Mouse (Mus musculus) erythroblast, embryonic 14.5 days (primary cell): ENCODE measurements around the gene Ccdc155. TPM values are rescaled to one million over a fixed set of nuclear protein-coding genes. Genes with fewer than 3 reads are reported as not detected.

Experiments
- H3K27me3 ChIP-seq: 2 replicates; pipeline ENCODE4 v1.6.1; 2012; ENCODE audit warnings: inconsistent platforms; ENCODE audit not compliant: control insufficient read depth
- H3K36me3 ChIP-seq: 2 replicates; pipeline ENCODE4 v1.6.1; 2012; ENCODE audit warnings: mild to moderate bottlenecking, inconsistent platforms; ENCODE audit not compliant: control insufficient read depth
- H3K4me1 ChIP-seq: 2 replicates; pipeline ENCODE4 v1.6.1; 2012; ENCODE audit warnings: inconsistent platforms; ENCODE audit not compliant: control insufficient read depth
- H3K4me3 ChIP-seq: replicated peaks from 2 replicates; pipeline ENCODE3; 2012; ENCODE audit warnings: moderate library complexity, mild to moderate bottlenecking, inconsistent platforms
- H3K9me3 ChIP-seq: 2 replicates; pipeline ENCODE4 v1.6.1; 2012; ENCODE audit warnings: low read length, inconsistent platforms, mixed read lengths; ENCODE audit not compliant: control insufficient read depth
- GATA1 ChIP-seq: IDR thresholded peaks from 2 replicates; pipeline ENCODE4 v1.6.1; 2012; ENCODE audit warnings: low read length, inconsistent platforms, mixed read lengths
- TAL1 ChIP-seq: IDR thresholded peaks from 3 replicates; pipeline ENCODE4 v1.6.1; 2012; ENCODE audit warnings: low read length, inconsistent platforms, mixed read lengths
- polyA plus RNA-seq: library from polyadenylated mRNA; stranded (reverse); fragments of >175 nt; gene quantifications from 2 replicates; pipeline ENCODE4 v1.2.3, GENCODE M21; 2012

Gene Ccdc155
- polyA plus RNA-seq, 1 experiment = 0.05 TPM

DNA sequence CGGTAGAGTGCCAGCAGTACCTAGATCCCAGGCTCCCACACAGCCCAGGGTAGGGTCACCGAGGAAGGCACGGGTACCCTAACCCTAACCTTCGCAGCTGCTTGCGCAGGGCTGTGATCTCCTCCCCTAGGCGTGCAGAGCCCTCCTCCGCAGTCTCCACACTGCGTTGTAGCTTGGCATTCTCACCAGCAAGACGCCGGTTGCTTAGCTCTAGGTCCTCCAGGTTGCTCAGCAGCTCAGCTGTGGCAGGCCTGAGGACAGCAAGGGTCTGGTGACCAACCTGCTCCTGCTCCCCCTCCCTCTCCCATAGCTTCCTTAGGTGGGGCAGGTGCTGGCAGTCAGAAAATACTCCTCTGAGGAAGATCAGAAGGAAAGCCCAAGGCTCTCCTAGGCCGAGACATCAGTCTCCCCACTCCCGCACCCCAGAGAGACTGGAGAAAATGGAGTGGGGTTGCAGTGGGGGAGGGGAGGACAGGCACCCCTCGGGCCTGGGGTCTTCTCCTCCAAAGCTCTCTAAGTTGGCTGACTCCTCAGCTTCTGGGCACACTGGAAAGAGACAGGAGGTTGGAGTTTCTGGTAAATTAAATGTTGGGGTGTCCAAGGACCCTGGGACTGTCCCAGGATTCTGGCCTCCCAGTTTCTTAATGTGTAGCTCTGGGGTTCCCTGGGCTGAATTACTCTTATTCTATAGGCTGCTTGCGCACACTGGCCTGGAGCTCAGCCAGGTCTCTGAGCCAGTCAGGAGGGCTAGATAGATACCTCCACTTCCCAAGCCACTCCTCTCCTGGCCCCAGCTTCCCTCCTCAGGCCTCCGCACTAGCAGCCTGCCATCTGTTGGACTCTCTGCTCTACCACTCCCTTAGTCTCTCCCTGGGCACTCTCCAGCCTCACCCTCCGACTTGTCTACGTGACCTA lies 10.6 kb downstream of the Ccdc155 start:
- no peaks in the 10 kb centered on the region for H3K9me3 ChIP-seq
- TF ChIP-seq GATA1 (no peak), TAL1 (no peak)

DNA sequence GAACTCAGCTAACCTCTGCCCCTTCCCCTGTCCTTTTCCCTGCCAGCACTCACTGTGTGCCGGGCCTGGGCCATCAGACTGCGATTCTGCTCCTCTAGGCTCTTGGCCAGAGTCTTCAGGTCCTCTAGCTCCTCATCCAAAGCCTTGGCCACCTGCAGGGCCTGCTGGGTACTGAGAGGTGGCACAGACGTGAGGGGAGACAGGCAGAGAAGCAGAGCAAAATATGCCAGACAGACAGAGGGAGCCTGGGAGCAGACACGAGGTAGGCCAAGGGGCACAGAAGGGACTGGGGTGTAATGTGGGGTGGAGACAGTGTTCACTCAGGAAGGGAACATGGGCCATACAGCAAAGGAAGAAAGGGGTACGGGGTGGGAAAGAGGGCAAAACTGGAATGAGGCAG lies 11.3 kb downstream of the Ccdc155 start:
- Histone ChIP-seq H3K4me3 (no peak overlapping the region), H3K36me3 (no peaks in the 10 kb centered on the region)

More for the DNA sequence above, 10.6 kb downstream of the Ccdc155 start:
- Histone ChIP-seq H3K36me3 (no peaks in the 10 kb centered on the region), H3K4me3 (no peak overlapping the region), H3K27me3 (peaks cover 38% of the 10 kb centered on the region), H3K4me1 (no peaks in the 10 kb centered on the region)

DNA sequence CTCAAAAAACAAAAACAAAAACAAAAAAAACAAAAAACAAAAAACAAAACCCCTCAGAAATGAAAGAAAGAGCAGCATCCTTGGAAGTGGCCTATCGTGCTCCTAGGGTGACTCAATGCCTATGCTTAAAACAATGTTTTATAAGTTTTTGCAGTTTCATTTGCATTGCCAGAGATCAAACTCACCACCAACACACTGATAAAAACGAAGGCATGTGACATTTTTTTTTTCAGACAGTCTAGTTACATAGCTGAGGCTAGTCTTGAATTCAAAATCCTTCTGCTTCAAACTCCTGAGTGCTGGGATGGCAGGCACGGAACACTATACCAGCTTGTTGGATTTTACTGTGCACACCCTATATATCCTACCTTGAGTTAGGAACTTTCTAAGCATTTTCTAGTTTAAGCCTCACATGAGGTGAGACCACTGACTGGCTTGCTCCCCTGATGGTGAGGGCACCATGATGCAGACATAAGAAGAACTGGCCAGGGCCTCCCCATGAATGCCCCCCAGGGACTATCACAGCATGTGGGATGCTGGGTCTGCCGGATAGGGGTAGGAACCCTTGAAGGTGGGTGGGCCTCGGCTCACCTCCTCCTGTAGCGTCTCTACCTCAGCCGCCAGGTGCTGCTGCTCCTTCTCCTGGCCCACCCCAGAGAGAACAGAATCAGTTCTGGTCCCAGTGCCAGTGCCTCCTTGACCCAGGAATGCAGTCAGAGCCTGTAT lies 11.9 kb downstream of the Ccdc155 start:
- H3K9me3 ChIP-seq = no peaks in the 10 kb centered on the region
- H3K27me3 ChIP-seq = peaks cover 51% of the 10 kb centered on the region
- H3K4me3 ChIP-seq = no peak overlapping the region
- H3K36me3 ChIP-seq = no peaks in the 10 kb centered on the region
- no peak for TF ChIP-seq GATA1
- TF ChIP-seq TAL1 = no peak
- H3K4me1 ChIP-seq = no peaks in the 10 kb centered on the region

More for the DNA sequence above, 11.3 kb downstream of the Ccdc155 start:
- Histone ChIP-seq H3K27me3 (peaks cover 45% of the 10 kb centered on the region), H3K4me1 (no peaks in the 10 kb centered on the region), H3K9me3 (no peaks in the 10 kb centered on the region)
- TF ChIP-seq TAL1 = no peak
- no peak for TF ChIP-seq GATA1

DNA sequence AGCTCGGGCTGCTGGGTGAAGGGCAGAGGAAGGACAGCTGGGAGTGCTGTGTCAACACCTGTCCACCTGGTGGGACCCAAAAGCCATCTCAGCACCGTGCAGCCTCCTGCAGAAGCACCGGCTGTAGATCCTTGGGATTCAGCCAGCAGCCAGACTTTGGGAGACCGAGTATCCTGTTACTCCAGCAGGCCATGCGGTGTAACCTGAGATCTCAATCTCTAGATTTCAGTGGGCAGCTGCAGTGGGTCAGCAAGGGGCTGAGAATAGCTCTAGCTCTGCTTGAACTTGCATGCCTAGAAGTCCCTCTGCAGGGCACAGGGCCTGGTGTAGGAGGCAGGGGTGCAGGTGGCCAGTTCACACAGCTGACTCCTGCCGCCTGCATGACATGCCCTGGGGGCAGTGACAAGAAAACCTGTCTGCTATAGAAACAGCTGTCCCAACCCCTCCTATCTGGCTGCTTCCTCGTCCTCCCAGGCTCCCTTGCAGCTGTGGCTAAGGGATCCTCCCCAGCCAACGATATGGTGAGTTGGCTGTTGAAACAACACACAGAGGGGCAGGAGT lies 12.8 kb downstream of the Ccdc155 start:
- Histone ChIP-seq H3K4me3 (no peak overlapping the region), H3K36me3 (no peaks in the 10 kb centered on the region), H3K27me3 (peaks cover 54% of the 10 kb centered on the region), H3K9me3 (no peaks in the 10 kb centered on the region), H3K4me1 (no peaks in the 10 kb centered on the region)
- TF ChIP-seq TAL1 = no peak
- no peak for TF ChIP-seq GATA1

DNA sequence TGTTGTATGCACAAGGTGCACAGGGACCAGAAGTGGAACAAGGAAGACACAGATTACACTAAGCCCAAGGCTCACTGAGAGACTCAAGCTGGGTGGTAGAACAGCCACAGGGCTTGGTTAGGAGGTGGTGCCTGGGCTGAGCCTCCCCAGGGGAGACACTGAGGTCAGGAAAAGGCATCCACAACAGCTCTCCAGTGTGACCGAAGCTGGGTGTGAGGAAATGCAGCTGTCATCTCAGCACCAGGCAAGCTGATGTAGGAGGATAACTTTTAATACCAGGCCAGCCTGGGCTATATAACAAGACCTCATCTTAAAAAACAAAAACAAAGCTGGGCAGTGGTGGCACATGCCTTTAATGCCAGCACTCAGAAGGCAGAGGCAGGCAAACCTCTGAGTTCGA lies 13.5 kb downstream of the Ccdc155 start:
- TF ChIP-seq GATA1 = no peak
- no peak for TF ChIP-seq TAL1
- Histone ChIP-seq H3K4me1 (no peaks in the 10 kb centered on the region), H3K36me3 (no peaks in the 10 kb centered on the region), H3K27me3 (peaks cover 61% of the 10 kb centered on the region), H3K9me3 (no peaks in the 10 kb centered on the region), H3K4me3 (no peak overlapping the region)

DNA sequence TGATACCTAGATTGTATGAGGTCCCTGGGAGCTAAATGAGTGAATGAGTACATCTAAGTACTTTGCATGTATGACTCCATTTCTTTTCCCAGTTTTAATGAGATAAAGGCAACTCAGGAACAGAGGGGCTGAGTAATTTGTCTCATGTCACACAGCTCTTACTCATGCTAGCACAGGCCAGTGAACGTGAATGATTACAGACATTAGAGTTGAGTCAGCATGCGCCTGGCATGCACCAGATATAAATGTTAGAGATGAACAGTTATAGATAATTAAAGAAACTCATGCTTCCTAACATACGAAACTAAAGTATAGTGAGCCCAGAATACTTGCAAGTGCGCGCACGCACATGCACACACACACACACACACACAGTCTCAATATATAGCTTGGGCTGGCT lies 14.5 kb downstream of the Ccdc155 start:
- no peaks in the 10 kb centered on the region for H3K9me3 ChIP-seq
- TF ChIP-seq GATA1 (no peak), TAL1 (no peak)
- H3K4me3 ChIP-seq = no peak overlapping the region
- H3K27me3 ChIP-seq = peaks cover 71% of the 10 kb centered on the region
- H3K36me3 ChIP-seq = no peaks in the 10 kb centered on the region
- no peaks in the 10 kb centered on the region for H3K4me1 ChIP-seq

DNA sequence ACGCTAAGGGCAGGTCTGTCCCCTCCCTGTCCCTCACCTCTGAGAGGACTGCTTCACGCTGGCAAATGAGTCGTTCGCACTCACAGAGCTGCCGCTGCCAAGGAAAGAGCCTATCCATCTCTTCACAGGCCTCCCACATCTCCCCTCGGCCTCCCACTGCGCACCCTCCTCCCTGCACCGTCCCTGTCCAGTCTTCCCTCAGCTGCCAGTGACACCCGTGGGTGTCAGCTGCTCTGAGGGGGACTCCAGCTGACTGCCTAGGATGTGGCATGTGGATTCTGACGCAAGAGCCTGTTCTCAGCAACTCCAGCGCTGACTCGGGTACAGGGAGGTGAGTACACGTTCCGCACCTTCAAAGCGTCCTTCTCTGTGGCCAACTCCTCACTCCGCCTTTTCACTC lies 15.1 kb downstream of the Ccdc155 start:
- no peak overlapping the region for H3K4me3 ChIP-seq
- H3K9me3 ChIP-seq = no peaks in the 10 kb centered on the region
- H3K27me3 ChIP-seq = peaks cover 77% of the 10 kb centered on the region
- no peaks in the 10 kb centered on the region for H3K4me1 ChIP-seq
- no peaks in the 10 kb centered on the region for H3K36me3 ChIP-seq
- TF ChIP-seq TAL1 (no peak), GATA1 (no peak)

DNA sequence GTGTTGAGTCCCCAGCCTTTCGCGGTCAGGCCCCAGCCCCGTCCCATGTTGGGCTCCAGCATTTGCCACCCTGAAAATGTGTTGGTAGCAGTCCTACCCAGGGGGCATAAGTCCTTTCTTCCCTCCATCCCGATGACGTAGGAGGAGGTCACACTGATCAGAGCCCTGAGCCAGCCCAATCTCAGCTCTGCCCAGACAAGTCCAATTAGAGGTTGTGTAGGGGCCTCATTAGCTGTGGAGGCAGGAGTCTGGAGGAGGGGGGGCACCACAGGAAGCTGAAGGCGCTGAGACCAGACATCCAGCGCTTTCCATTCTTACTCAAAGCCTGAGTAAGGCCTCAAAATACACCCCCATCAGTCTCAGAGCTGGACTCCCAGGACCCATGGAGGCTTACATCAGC lies 18.8 kb downstream of the Ccdc155 start:
- TF ChIP-seq GATA1 = no peak
- TF ChIP-seq TAL1 = no peak
- Histone ChIP-seq H3K36me3 (no peaks in the 10 kb centered on the region), H3K4me1 (peaks cover 18% of the 10 kb centered on the region), H3K27me3 (peaks cover 95% of the 10 kb centered on the region), H3K9me3 (no peaks in the 10 kb centered on the region), H3K4me3 (no peak overlapping the region)

DNA sequence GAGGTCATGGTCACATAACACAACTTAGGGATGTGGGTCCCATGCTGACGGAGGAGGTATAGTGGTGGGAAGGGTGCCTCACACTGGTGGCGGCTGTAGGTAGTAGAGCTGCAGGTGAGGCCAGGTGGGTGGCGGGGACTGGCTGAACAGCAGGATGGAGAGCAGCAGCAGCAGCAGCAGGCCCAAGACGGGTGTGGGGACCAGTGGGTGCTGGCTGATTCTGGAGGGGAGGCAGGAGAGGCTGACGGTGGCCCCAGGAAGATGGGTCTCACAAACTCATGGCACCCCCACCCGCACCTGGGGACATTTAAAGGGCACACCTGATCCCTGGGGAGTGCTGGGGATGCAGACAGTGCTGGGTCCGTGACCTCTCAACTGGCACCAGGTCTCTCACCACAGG lies 21.0 kb downstream of the Ccdc155 start:
- TF ChIP-seq GATA1 (no peak), TAL1 (no peak)
- no peaks in the 10 kb centered on the region for H3K36me3 ChIP-seq
- H3K4me1 ChIP-seq = peaks cover 18% of the 10 kb centered on the region
- H3K4me3 ChIP-seq = no peak overlapping the region
- no peaks in the 10 kb centered on the region for H3K9me3 ChIP-seq
- H3K27me3 ChIP-seq = peaks cover 96% of the 10 kb centered on the region
